Mouse (Mus musculus): ENCODE measurements at regions not wholly inside any gene's neighbourhood (a gene's known extent, or its start where the extent isn't known, plus 50 kb on each side); places are given as distances from the start of the nearest gene placed in this dataset.

GRCm38 (mm10) chr5:64479315-64479714 is 323.2 kb downstream of the Tbc1d1 start:
- H3K27me3 ChIP-seq (ENCODE audit: control insufficient read depth, insufficient read depth, insufficient read length), result no peaks in the 10 kb centered on the region
- no peaks in the 10 kb centered on the region for H3K79me3 ChIP-seq (ENCODE audit: low read depth)
- TF ChIP-seq MYOD1 (IDR thresholded peaks at IDR 0.05; ENCODE audit: control insufficient read depth, insufficient read length, low read depth) (no peak), USF1 (IDR thresholded peaks at IDR 0.05; ENCODE audit: low read depth) (no peak), CTCF (IDR thresholded peaks at IDR 0.05; ENCODE audit: control insufficient read depth, insufficient read depth, insufficient read length) (no peak)
- H3K79me2 ChIP-seq (ENCODE audit: control insufficient read depth, insufficient read depth), result no peaks in the 10 kb centered on the region
- H3ac ChIP-seq (ENCODE audit: control insufficient read depth, insufficient read length, low read depth), result no peak overlapping the region
- no peak overlapping the region for H3K4me3 ChIP-seq (ENCODE audit: insufficient read depth, poor library complexity, severe bottlenecking)
- H3K36me3 ChIP-seq (ENCODE audit: control insufficient read depth, insufficient read depth), result no peaks in the 10 kb centered on the region

- Histone ChIP-seq H3K27me3 (ENCODE audit: control insufficient read depth, insufficient read depth, insufficient read length) (no peaks in the 10 kb centered on the region), H3ac (ENCODE audit: control insufficient read depth, insufficient read length, low read depth) (no peak overlapping the region), H3K79me3 (ENCODE audit: low read depth) (no peaks in the 10 kb centered on the region), H3K4me3 (ENCODE audit: insufficient read depth, poor library complexity, severe bottlenecking) (no peak overlapping the region), H3K79me2 (ENCODE audit: control insufficient read depth, insufficient read depth) (no peaks in the 10 kb centered on the region), H3K36me3 (ENCODE audit: control insufficient read depth, insufficient read depth) (no peaks in the 10 kb centered on the region)
- TF ChIP-seq MAX (IDR thresholded peaks at IDR 0.05) (no peak), MYOG (IDR thresholded peaks at IDR 0.05; ENCODE audit: control insufficient read depth, extremely low read depth, insufficient read length) (no peak), CEBPB (IDR thresholded peaks at IDR 0.05; ENCODE audit: low read depth) (no peak), FOSL1 (IDR thresholded peaks at IDR 0.05; ENCODE audit: insufficient read depth, low read length, poor library complexity, severe bottlenecking) (no peak), USF1 (IDR thresholded peaks at IDR 0.05; ENCODE audit: low read depth) (no peak), CTCF (IDR thresholded peaks at IDR 0.05; ENCODE audit: control insufficient read depth, insufficient read depth, insufficient read length) (no peak), MYOD1 (IDR thresholded peaks at IDR 0.05; ENCODE audit: control insufficient read depth, insufficient read length, low read depth) (no peak)
Observed at GRCm38 (mm10) chr5:64485043-64485442, 318.1 kb upstream of the Klf3 start.

- TF ChIP-seq FOSL1 (IDR thresholded peaks at IDR 0.05; ENCODE audit: insufficient read depth, low read length, poor library complexity, severe bottlenecking) (no peak), CEBPB (IDR thresholded peaks at IDR 0.05; ENCODE audit: low read depth) (no peak), MAX (IDR thresholded peaks at IDR 0.05) (no peak), CTCF (IDR thresholded peaks at IDR 0.05; ENCODE audit: control insufficient read depth, insufficient read depth, insufficient read length) (no peak), MYOD1 (IDR thresholded peaks at IDR 0.05; ENCODE audit: control insufficient read depth, insufficient read length, low read depth) (no peak), MYOG (IDR thresholded peaks at IDR 0.05; ENCODE audit: control insufficient read depth, extremely low read depth, insufficient read length) (no peak), USF1 (IDR thresholded peaks at IDR 0.05; ENCODE audit: low read depth) (no peak)
- H3K36me3 ChIP-seq (ENCODE audit: control insufficient read depth, insufficient read depth), result no peaks in the 10 kb centered on the region
- no peak overlapping the region for H3ac ChIP-seq (ENCODE audit: control insufficient read depth, insufficient read length, low read depth)
- no peaks in the 10 kb centered on the region for H3K79me2 ChIP-seq (ENCODE audit: control insufficient read depth, insufficient read depth)
- H3K79me3 ChIP-seq (ENCODE audit: low read depth), result no peaks in the 10 kb centered on the region
- H3K27me3 ChIP-seq (ENCODE audit: control insufficient read depth, insufficient read depth, insufficient read length), result no peaks in the 10 kb centered on the region
- no peak overlapping the region for H3K4me3 ChIP-seq (ENCODE audit: insufficient read depth, poor library complexity, severe bottlenecking)
Observed at GRCm38 (mm10) chr5:64485856-64486255, 317.3 kb upstream of the Klf3 start.

- TF ChIP-seq FOSL1 (IDR thresholded peaks at IDR 0.05; ENCODE audit: insufficient read depth, low read length, poor library complexity, severe bottlenecking) (no peak), USF1 (IDR thresholded peaks at IDR 0.05; ENCODE audit: low read depth) (no peak), MAX (IDR thresholded peaks at IDR 0.05) (no peak), MYOD1 (IDR thresholded peaks at IDR 0.05; ENCODE audit: control insufficient read depth, insufficient read length, low read depth) (no peak), MYOG (IDR thresholded peaks at IDR 0.05; ENCODE audit: control insufficient read depth, extremely low read depth, insufficient read length) (no peak), CTCF (IDR thresholded peaks at IDR 0.05; ENCODE audit: control insufficient read depth, insufficient read depth, insufficient read length) (no peak), CEBPB (IDR thresholded peaks at IDR 0.05; ENCODE audit: low read depth) (no peak)
- no peak overlapping the region for H3ac ChIP-seq (ENCODE audit: control insufficient read depth, insufficient read length, low read depth)
- H3K79me3 ChIP-seq (ENCODE audit: low read depth), result no peaks in the 10 kb centered on the region
- no peaks in the 10 kb centered on the region for H3K36me3 ChIP-seq (ENCODE audit: control insufficient read depth, insufficient read depth)
- H3K27me3 ChIP-seq (ENCODE audit: control insufficient read depth, insufficient read depth, insufficient read length), result no peaks in the 10 kb centered on the region
- H3K4me3 ChIP-seq (ENCODE audit: insufficient read depth, poor library complexity, severe bottlenecking), result no peak overlapping the region
- no peaks in the 10 kb centered on the region for H3K79me2 ChIP-seq (ENCODE audit: control insufficient read depth, insufficient read depth)
Observed at GRCm38 (mm10) chr5:64486761-64487160, 316.4 kb upstream of the Klf3 start.

GRCm38 (mm10) chr5:64487698-64488398 is 315.3 kb upstream of the Klf3 start:
- Histone ChIP-seq H3K27me3 (ENCODE audit: control insufficient read depth, insufficient read depth, insufficient read length) (no peaks in the 10 kb centered on the region), H3ac (ENCODE audit: control insufficient read depth, insufficient read length, low read depth) (no peak overlapping the region), H3K36me3 (ENCODE audit: control insufficient read depth, insufficient read depth) (no peaks in the 10 kb centered on the region), H3K4me3 (ENCODE audit: insufficient read depth, poor library complexity, severe bottlenecking) (no peak overlapping the region), H3K79me3 (ENCODE audit: low read depth) (no peaks in the 10 kb centered on the region), H3K79me2 (ENCODE audit: control insufficient read depth, insufficient read depth) (no peaks in the 10 kb centered on the region)
- TF ChIP-seq MAX (IDR thresholded peaks at IDR 0.05) (no peak), MYOD1 (IDR thresholded peaks at IDR 0.05; ENCODE audit: control insufficient read depth, insufficient read length, low read depth) (no peak), CTCF (IDR thresholded peaks at IDR 0.05; ENCODE audit: control insufficient read depth, insufficient read depth, insufficient read length) (no peak), USF1 (IDR thresholded peaks at IDR 0.05; ENCODE audit: low read depth) (no peak), MYOG (IDR thresholded peaks at IDR 0.05; ENCODE audit: control insufficient read depth, extremely low read depth, insufficient read length) (no peak), CEBPB (IDR thresholded peaks at IDR 0.05; ENCODE audit: low read depth) (no peak), FOSL1 (IDR thresholded peaks at IDR 0.05; ENCODE audit: insufficient read depth, low read length, poor library complexity, severe bottlenecking) (no peak)
